Mouse (Mus musculus): ENCODE measurements around the gene Slc9a9.

GRCm38 (mm10) chr9:95150998-95151397, 481.3 kb downstream of the Slc9a9 start:
- no peak for TF ChIP-seq CTCF (IDR thresholded peaks at IDR 0.05; ENCODE audit: insufficient read depth, low read length)
- no peak for TF ChIP-seq POLR2A (IDR thresholded peaks at IDR 0.05; ENCODE audit: borderline replicate concordance, extremely low read depth, low read depth, low read length)
